Mouse (Mus musculus) embryonic fibroblast, embryonic 13.5 days (primary cell): ENCODE data around the gene Ank. TPM values are rescaled to one million over a fixed set of nuclear protein-coding genes. Genes with fewer than 3 reads are reported as not detected.
A peak's percentile ranks its signal among the peaks of the same experiment; 100 is the strongest.

Source experiments
- H3K27ac ChIP-seq: 2 replicates; pipeline ENCODE4 v1.5.1; 2012; ENCODE audit warnings: low read length, control low read depth, inconsistent platforms; ENCODE audit not compliant: insufficient read depth
- H3K4me1 ChIP-seq: 2 replicates; pipeline ENCODE4 v1.6.1; 2011; ENCODE audit warnings: low read length; ENCODE audit not compliant: control insufficient read depth, insufficient read depth
- H3K4me3 ChIP-seq: 2 replicates; pipeline ENCODE4 v1.5.1; 2011; ENCODE audit warnings: mild to moderate bottlenecking, control low read depth, low read length; ENCODE audit not compliant: insufficient read depth
- CTCF ChIP-seq: IDR thresholded peaks from 2 replicates; pipeline ENCODE4 v1.5.1; 2011; ENCODE audit warnings: mild to moderate bottlenecking, control low read depth, low read length, moderate library complexity, borderline replicate concordance; ENCODE audit not compliant: insufficient read depth
- POLR2A ChIP-seq: IDR thresholded peaks from 2 replicates; pipeline ENCODE4 v1.6.1; 2011; ENCODE audit warnings: low read depth, mild to moderate bottlenecking, control low read depth, low read length, moderate library complexity
- polyA plus RNA-seq: library from polyadenylated mRNA; stranded (reverse); fragments of >200 nt; gene quantifications from 2 replicates; pipeline ENCODE4 v1.2.4, GENCODE M21; 2011; ENCODE audit warnings: low read depth; ENCODE audit not compliant: missing spikeins, insufficient read length

Gene Ank
- polyA plus RNA-seq, 1 experiment = 30.3 TPM

GRCm38 (mm10) chr15:27503801-27504730, 37.6 kb downstream of the Ank start:
- Histone ChIP-seq H3K27ac (no peak overlapping the region), H3K4me1 (peaks cover 14% of the 10 kb centered on the region), H3K4me3 (no peak overlapping the region)
- TF ChIP-seq CTCF = no peak
- no peak for TF ChIP-seq POLR2A

GRCm38 (mm10) chr15:27506127-27506886, 39.8 kb downstream of the Ank start:
- Histone ChIP-seq H3K27ac (peak overlapping the region; percentile 59; the same call in 1 of the 2 replicates), H3K4me3 (no peak overlapping the region), H3K4me1 (peaks cover 14% of the 10 kb centered on the region)
- TF ChIP-seq CTCF = no peak
- TF ChIP-seq POLR2A = no peak

- Histone ChIP-seq H3K4me1 (peaks cover 14% of the 10 kb centered on the region), H3K4me3 (no peak overlapping the region), H3K27ac (no peak overlapping the region)
- no peak for TF ChIP-seq POLR2A
- no peak for TF ChIP-seq CTCF
Measured at GRCm38 (mm10) chr15:27506893-27507596, 40.6 kb downstream of the Ank start.

DNA sequence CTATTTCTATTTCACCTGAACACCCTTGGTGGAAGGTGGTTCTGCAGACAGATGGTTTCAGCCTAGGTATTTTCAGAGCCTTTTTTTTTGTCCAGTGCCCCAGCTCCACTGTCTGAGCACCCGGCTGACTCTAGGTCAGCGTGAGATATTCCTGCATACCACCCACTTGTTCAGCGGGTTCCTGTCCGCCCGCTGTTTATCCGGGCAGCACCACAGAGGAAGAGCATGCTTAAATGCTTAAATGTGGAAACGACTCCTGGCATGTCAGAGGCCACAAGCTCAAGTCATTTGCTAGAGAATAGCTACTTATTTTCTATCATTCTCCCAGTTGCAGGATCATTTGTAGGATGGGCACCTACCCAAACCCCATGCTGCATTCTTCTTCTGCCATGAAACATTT, 41.7 kb downstream of the Ank start:
- Histone ChIP-seq H3K27ac (no peak overlapping the region), H3K4me3 (no peak overlapping the region), H3K4me1 (peaks cover 14% of the 10 kb centered on the region)
- TF ChIP-seq POLR2A (no peak), CTCF (no peak)

- Histone ChIP-seq H3K4me1 (peaks cover 14% of the 10 kb centered on the region), H3K4me3 (no peak overlapping the region), H3K27ac (no peak overlapping the region)
- TF ChIP-seq POLR2A (no peak), CTCF (no peak)
Measured at GRCm38 (mm10) chr15:27508982-27509381, 42.5 kb downstream of the Ank start.

DNA sequence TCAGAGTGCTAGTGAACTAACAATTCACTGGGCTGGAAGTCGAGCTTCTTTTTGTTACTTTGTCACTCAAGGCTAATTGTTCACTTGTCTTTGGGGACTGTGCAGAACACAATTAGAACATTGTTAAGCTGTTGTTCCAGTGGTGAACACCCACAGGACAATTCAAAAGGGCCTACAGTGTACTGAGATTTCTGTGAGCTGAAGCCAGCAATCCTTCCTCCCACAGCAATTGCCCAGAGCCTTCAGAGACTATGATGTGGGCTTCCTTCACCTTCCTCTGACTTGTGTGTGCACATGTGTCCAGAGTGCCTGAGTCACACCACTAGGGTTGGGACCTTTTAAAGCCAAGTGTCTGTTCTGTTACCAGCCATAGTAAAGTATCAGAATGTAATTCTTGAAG, 50.5 kb downstream of the Ank start:
- Histone ChIP-seq H3K4me1 (peaks cover 6% of the 10 kb centered on the region), H3K27ac (no peak overlapping the region), H3K4me3 (no peak overlapping the region)
- no peak for TF ChIP-seq CTCF
- no peak for TF ChIP-seq POLR2A

DNA sequence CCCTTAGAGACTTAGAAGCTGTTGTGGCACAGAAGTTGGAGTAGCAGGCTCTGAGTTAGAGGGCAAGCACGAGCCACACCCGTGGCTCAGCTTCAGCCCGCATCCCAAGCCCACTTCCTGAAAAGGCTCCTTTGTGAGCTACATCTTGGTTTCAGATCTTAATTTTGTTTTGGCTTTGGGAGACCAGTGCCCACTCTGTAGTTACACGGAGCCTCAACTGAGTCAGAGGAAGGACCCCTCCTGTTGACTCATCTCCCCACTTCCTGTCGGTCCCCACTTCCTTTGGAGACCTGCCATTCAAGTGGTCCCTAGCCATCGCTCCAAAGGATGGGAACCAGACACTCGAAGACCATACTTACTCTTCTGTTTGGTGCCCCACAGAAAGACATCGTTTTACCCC, 51.5 kb downstream of the Ank start:
- no peak for TF ChIP-seq CTCF
- no peak for TF ChIP-seq POLR2A
- Histone ChIP-seq H3K4me3 (no peak overlapping the region), H3K4me1 (peaks cover 6% of the 10 kb centered on the region), H3K27ac (0 out of 2 replicates have a peak overlapping the region, but pooled peaks have one; percentile 8)

- Histone ChIP-seq H3K4me1 (peaks cover 6% of the 10 kb centered on the region), H3K4me3 (no peak overlapping the region), H3K27ac (no peak overlapping the region)
- TF ChIP-seq POLR2A (no peak), CTCF (no peak)
Measured at GRCm38 (mm10) chr15:27519857-27520256, 53.4 kb downstream of the Ank start.

GRCm38 (mm10) chr15:27525233-27526005, 58.9 kb downstream of the Ank start:
- Histone ChIP-seq H3K27ac (no peak overlapping the region), H3K4me3 (no peak overlapping the region), H3K4me1 (peaks cover 7% of the 10 kb centered on the region)
- TF ChIP-seq CTCF (no peak), POLR2A (no peak)
